Mouse (Mus musculus) C2C12 (cell line): ENCODE measurements around the gene Gm21985.

ENCODE experiments used
- CEBPB ChIP-seq: IDR thresholded peaks from one replicate; pipeline ENCODE4 v1.6.1; 2011; ENCODE audit warnings: low read depth, mild to moderate bottlenecking, control low read depth, moderate library complexity
- CTCF ChIP-seq: IDR thresholded peaks from one replicate; pipeline ENCODE4 v1.5.1; 2011; ENCODE audit not compliant: control insufficient read depth, insufficient read depth, insufficient read length
- FOSL1 ChIP-seq: IDR thresholded peaks from one replicate; pipeline ENCODE4 v1.8.0; 2011; ENCODE audit warnings: mild to moderate bottlenecking, low read length; ENCODE audit not compliant: poor library complexity, insufficient read depth, severe bottlenecking
- MAX ChIP-seq: IDR thresholded peaks from one replicate; pipeline ENCODE4 v1.6.1; 2011; ENCODE audit warnings: mild to moderate bottlenecking, control low read depth
- MYOG ChIP-seq: IDR thresholded peaks from one replicate; pipeline ENCODE4 v1.6.1; 2011; ENCODE audit not compliant: control insufficient read depth, insufficient read length; ENCODE audit errors: extremely low read depth

DNA sequence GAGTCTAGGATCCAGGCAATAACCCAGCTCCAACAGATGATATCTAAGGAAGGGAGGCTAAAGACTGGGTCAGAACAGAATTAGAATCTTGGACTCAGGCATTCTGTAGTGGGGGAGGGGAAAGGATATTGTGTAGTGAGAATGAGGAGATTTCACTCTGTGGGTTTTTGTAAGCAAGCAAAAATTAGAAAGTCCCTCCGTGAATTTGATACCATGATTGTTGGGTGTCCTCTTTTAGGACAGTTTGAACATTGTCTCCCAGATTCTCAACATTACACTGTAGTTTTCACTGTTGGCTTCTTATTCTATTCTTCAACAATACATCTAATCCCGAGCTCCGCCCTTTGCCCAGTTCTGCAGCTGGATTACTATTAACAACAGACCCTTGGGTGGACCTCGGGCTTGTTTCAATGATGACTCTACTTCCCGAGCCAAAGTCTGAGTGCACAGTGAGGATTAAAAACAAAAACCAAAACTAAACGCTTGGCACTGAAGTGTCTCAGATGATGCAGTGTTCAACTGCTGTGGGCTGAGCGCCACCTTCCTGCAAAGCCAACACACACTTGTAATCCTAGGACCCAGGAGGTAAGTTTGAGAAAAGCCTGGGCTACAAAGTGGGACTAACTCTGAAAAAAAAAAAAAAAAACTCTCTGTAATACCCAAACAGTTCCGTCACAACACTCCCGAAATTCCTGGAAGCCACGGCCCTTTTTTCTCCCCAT lies 6.7 kb upstream of the Gm21985 start, which contains the start of gene Nutm1:
- peak; percentile 58 for TF ChIP-seq CTCF
- TF ChIP-seq MYOG, result no peak
- no peak for TF ChIP-seq MAX
- TF ChIP-seq FOSL1, result no peak
- no peak for TF ChIP-seq CEBPB
